Mouse (Mus musculus) kidney, adult 8-10 months (tissue): ENCODE results near the gene Snx6.
A peak's percentile ranks its signal among the peaks of the same experiment; 100 is the strongest.
"Not testable (repeated sequence)": the region's sequence is repeated elsewhere in the genome, so short reads cannot be mapped to it uniquely, and the experiment has no call there.

Source experiments
- DNase-seq, 2 experiments: peaks; one replicate each; pipeline ENCODE4 v3.0.0; 2022

The Snx6 gene

GRCm38 (mm10) chr12:54795153-54795998 is at the start of gene Snx6:
Gene Snx6 (minus strand): TSS chr12:54795703.
- DNase-seq: peak; percentile 73 to 75

- no peak for DNase-seq
Measured at GRCm38 (mm10) chr12:54844415-54844814, 48.9 kb upstream of the Snx6 start.

GRCm38 (mm10) chr12:54841576-54841975 is 46.1 kb upstream of the Snx6 start:
- DNase-seq: no peak

- no peak for DNase-seq
Measured at GRCm38 (mm10) chr12:54839815-54840214, 44.3 kb upstream of the Snx6 start.

GRCm38 (mm10) chr12:54838931-54839330 is 43.4 kb upstream of the Snx6 start:
- no peak for DNase-seq

GRCm38 (mm10) chr12:54835608-54836570 is 40.4 kb upstream of the Snx6 start:
- DNase-seq: no peak

- DNase-seq: peak; percentile 41 to 66
Measured at GRCm38 (mm10) chr12:54834925-54835447, 39.5 kb upstream of the Snx6 start.

DNA sequence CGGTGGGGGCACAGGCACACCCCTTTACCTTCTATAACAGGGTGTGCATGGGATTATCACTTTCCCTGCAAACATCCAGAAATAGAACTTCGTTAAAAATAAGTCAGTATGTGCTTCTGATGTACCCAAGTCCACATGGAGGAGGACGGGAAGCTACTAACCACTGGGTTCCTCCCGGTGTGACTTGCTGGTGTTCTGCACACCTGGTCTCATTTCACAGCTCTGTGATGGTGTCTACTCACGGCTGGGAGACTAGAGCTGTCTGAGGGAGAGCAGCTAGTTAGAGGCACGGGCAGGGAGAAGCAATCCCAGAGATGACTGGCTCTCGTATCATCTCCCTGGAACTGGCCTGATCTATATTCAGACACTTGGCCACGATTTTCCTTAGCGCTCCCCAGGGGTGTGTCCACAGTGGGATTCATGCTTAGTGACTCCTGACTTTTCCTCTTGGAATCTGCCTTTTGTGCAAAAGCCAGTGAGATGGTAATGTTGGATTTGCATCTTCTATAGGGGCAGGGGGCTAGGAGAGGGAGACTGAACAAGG is 38.4 kb upstream of the Snx6 start:
- DNase-seq: no peak

GRCm38 (mm10) chr12:54831927-54832326 is 36.4 kb upstream of the Snx6 start:
- not testable (repeated sequence) for DNase-seq

GRCm38 (mm10) chr12:54830574-54830973 is 35.1 kb upstream of the Snx6 start:
- peak; percentile 72 to 81 for DNase-seq

GRCm38 (mm10) chr12:54829876-54830275 is 34.4 kb upstream of the Snx6 start:
- no peak for DNase-seq

DNA sequence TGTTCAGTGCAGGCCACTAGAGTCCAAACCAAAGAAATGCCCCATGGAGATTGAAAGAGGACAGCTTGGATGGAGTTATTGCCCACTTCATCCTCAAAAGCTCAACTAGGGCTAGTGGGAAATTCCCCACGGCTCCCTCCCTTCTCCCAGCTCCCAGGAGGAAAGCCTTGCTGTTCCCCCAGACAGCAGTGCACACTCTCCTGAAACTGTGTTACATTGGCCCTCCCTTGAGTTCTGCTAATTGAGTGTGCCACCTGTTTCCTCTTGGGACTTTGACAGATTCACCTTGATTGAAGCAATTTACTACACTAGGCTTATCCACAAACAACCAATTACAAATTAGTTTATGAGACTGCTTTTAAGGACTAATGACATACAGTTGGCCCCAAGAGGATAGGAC is 32.5 kb upstream of the Snx6 start:
- DNase-seq: no peak

DNA sequence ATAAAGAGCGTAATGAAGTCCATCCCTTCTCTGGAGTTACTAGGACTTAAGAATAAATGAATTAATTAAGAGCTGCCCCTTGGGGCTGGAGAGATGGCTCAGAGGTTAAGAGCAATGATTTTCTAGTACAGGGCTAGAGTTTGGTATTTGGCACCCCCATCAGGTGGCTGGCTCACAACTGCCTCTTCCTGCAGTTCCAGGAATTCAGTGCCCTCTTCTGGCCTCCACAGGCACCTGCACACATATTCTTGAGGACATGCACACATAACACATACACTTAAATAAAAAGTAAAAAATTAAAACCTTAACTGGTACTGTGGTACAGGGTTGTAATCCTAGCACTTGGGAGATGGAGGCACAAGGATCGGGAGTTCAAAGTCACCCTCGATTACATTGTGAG is 29.7 kb upstream of the Snx6 start:
- peak in 1 of 2 experiments; percentile 26 for DNase-seq

DNA sequence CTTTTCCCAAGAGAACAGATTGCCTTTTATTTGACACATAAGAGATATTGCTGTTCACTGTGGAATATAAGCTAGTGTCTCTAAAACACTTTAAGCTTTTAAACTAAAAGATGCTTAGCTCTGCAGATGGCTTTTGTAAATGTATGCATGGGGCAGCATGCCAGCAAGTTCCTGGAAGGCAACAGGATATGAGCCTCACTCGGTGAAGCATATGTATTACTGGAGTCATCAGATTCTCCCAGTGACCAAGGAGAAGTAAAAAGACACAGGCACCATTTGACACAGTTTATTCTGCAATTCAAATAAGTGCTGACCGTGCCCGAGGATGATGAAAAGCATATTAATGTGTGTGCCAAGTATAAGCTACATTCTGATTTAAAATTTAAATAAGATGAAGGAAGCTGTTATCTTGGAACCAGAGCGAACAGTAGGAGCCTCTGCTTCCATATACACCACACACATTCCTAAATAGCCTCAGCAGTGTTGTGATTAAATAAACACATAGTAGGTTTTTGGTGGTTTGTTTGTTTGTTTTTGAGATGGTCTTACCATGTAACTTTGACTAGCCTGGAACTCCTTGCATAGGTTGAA is 27.4 kb upstream of the Snx6 start:
- DNase-seq: no peak

GRCm38 (mm10) chr12:54820684-54821161 is 25.2 kb upstream of the Snx6 start:
- no peak for DNase-seq

- peak; percentile 83 to 85 for DNase-seq
Measured at GRCm38 (mm10) chr12:54819181-54819935, 23.9 kb upstream of the Snx6 start.

- DNase-seq: no peak
Measured at GRCm38 (mm10) chr12:54810142-54810541, 14.6 kb upstream of the Snx6 start.

GRCm38 (mm10) chr12:54807481-54807880 is 12.0 kb upstream of the Snx6 start:
- DNase-seq: no peak

DNA sequence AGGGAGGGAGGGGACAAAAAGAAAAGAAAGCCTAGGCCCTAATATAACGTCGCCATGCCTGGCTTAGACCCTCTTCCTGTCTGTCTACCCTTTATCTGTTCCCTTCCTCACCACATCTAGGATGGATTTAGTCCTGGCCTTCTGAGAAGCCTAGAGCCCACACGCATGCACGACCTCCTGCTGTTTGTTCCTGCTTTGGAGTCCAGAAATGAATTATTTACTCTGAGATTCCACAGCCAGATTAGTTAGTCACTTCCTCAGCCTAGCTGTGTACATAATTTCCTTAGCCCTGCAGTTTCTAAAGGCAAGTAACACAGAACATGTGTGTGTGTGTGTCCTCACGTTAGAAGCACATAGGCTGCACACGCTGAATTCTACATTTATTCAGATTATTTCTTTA is 10.6 kb upstream of the Snx6 start:
- peak in 1 of 2 experiments; percentile 25 for DNase-seq

- DNase-seq: no peak
Measured at GRCm38 (mm10) chr12:54805254-54806002, 9.9 kb upstream of the Snx6 start.

- DNase-seq: no peak
Measured at GRCm38 (mm10) chr12:54803531-54803930, 8.0 kb upstream of the Snx6 start.
